Mouse (Mus musculus) hindbrain, embryonic 14.5 days (tissue): Measurements from ENCODE around the gene March10. TPM values are rescaled to one million over a fixed set of nuclear protein-coding genes. Genes with fewer than 3 reads are reported as not detected.

Experiments used
- ATAC-seq: fragments of 200-750 bp; cut with Nextera tagmentation; 2 replicates; pipeline ENCODE4 v1.8.0; 2017; ENCODE audit warnings: moderate number of reproducible peaks, mild to moderate bottlenecking, moderate TSS enrichment, moderate library complexity; ENCODE audit not compliant: low FRiP score
- DNase-seq: peaks from one replicate; pipeline ENCODE4 v3.0.0-alpha.2; 2015; ENCODE audit warnings: low spot score
- H3K27ac ChIP-seq: fragments of 300-500 bp; sonication (generic); 2 replicates; pipeline ENCODE4 v1.5.1; 2014; ENCODE audit warnings: mild to moderate bottlenecking, moderate library complexity
- H3K27me3 ChIP-seq: fragments of 300-500 bp; sonication (generic); 2 replicates; pipeline ENCODE4 v1.6.1; 2014; ENCODE audit warnings: mild to moderate bottlenecking, low read length, mixed read lengths; ENCODE audit not compliant: control insufficient read depth, insufficient read depth
- H3K36me3 ChIP-seq: fragments of 300-500 bp; sonication (generic); replicated peaks from 2 replicates; pipeline ENCODE4 v1.6.1; 2014; ENCODE audit not compliant: control insufficient read depth, insufficient read depth
- H3K4me1 ChIP-seq: fragments of 300-500 bp; sonication (generic); replicated peaks from 2 replicates; pipeline ENCODE4 v1.6.1; 2014; ENCODE audit warnings: antibody characterized with exemption, low read length, mixed read lengths; ENCODE audit not compliant: control insufficient read depth, insufficient read depth
- H3K4me2 ChIP-seq: fragments of 300-500 bp; sonication (generic); replicated peaks from 2 replicates; pipeline ENCODE4 v1.6.1; 2014; ENCODE audit warnings: mild to moderate bottlenecking, moderate library complexity
- H3K4me3 ChIP-seq: fragments of 300-500 bp; sonication (generic); replicated peaks from 2 replicates; pipeline ENCODE4 v1.5.1; 2014; ENCODE audit warnings: mild to moderate bottlenecking, low read length
- H3K9ac ChIP-seq: fragments of 300-500 bp; sonication (generic); 2 replicates; pipeline ENCODE4 v1.6.1; 2014
- H3K9me3 ChIP-seq: fragments of 300-500 bp; sonication (generic); 2 replicates; pipeline ENCODE4 v1.6.1; 2016; ENCODE audit warnings: low read length; ENCODE audit not compliant: control insufficient read depth
- WGBS: fragments of 180-500 bp; shearing (Covaris S2); extraction: QIAGEN DNeasy Blood & Tissue Kit; methylation state at CpG from one replicate; pipeline ENCODE4 v1.1.7; 2014; 5-methylcytosine and 5-hydroxymethylcytosine counted together
- polyA plus RNA-seq: library from polyadenylated mRNA; unstranded; fragments of >200 nt; fragmentation: Nextera tagmentation; extraction: Ambion mirVana; gene quantifications from 2 replicates; pipeline ENCODE4 v1.2.1, GENCODE M21; 2014

March10 gene
- polyA plus RNA-seq = 0.41 and 0.60 TPM in 2 replicates

- Histone ChIP-seq H3K27ac (peak within 1 kb of the TSS; percentile 82), H3K27me3 (no peaks in the 10 kb centered on the region), H3K4me1 (peaks cover 17% of the 10 kb centered on the region), H3K9ac (peak within 1 kb of the TSS; percentile 60), H3K4me3 (peak within 1 kb of the TSS; percentile 37), H3K36me3 (no peaks in the 10 kb centered on the region), H3K9me3 (no peaks in the 10 kb centered on the region), H3K4me2 (peak within 1 kb of the TSS; percentile 68)
- WGBS = under 1% methylated on average over 35 of the region's 35 CpGs
- peak; percentile 86 for ATAC-seq
- DNase-seq = peak; percentile 75
These were observed at the start of gene March10 for GRCm38 (mm10) chr11:105456497-105456907. TSS of gene March10 (minus strand) at chr11:105456735.

GRCm38 (mm10) chr11:105506322-105506721, 49.8 kb upstream of the March10 start:
- Histone ChIP-seq H3K4me3 (no peak overlapping the region), H3K9me3 (no peaks in the 10 kb centered on the region), H3K9ac (no peak overlapping the region), H3K27ac (no peak overlapping the region), H3K4me2 (no peak overlapping the region), H3K27me3 (no peaks in the 10 kb centered on the region), H3K36me3 (no peaks in the 10 kb centered on the region), H3K4me1 (peaks cover 36% of the 10 kb centered on the region)
- WGBS = 74% methylated on average over 11 of the region's 11 CpGs
- ATAC-seq (no peak), DNase-seq (no peak)

- Histone ChIP-seq H3K27me3 (no peaks in the 10 kb centered on the region), H3K36me3 (no peaks in the 10 kb centered on the region), H3K4me2 (no peak overlapping the region), H3K27ac (no peak overlapping the region), H3K4me1 (peaks cover 36% of the 10 kb centered on the region), H3K9ac (no peak overlapping the region), H3K9me3 (no peaks in the 10 kb centered on the region), H3K4me3 (no peak overlapping the region)
- ATAC-seq (no peak), DNase-seq (no peak)
- 70% methylated on average over 3 of the region's 3 CpGs for WGBS
These were observed 48.5 kb upstream of the March10 start for GRCm38 (mm10) chr11:105505038-105505437.

GRCm38 (mm10) chr11:105502311-105502710, 45.8 kb upstream of the March10 start:
- H3K36me3 ChIP-seq = no peaks in the 10 kb centered on the region
- DNase-seq (no peak), ATAC-seq (no peak)
- no peak overlapping the region for H3K9ac ChIP-seq
- peaks cover 16% of the 10 kb centered on the region for H3K4me1 ChIP-seq
- H3K27me3 ChIP-seq = no peaks in the 10 kb centered on the region
- H3K9me3 ChIP-seq = no peaks in the 10 kb centered on the region
- 90% methylated on average over 4 of the region's 4 CpGs for WGBS
- no peak overlapping the region for H3K4me2 ChIP-seq
- H3K27ac ChIP-seq = no peak overlapping the region
- H3K4me3 ChIP-seq = no peak overlapping the region

- ATAC-seq (no peak), DNase-seq (no peak)
- Histone ChIP-seq H3K9me3 (no peaks in the 10 kb centered on the region), H3K9ac (no peak overlapping the region), H3K4me1 (no peaks in the 10 kb centered on the region), H3K4me2 (no peak overlapping the region), H3K4me3 (no peak overlapping the region), H3K36me3 (no peaks in the 10 kb centered on the region), H3K27me3 (no peaks in the 10 kb centered on the region), H3K27ac (no peak overlapping the region)
- WGBS = 80% methylated on average over 6 of the region's 6 CpGs
These were observed 41.0 kb upstream of the March10 start for GRCm38 (mm10) chr11:105497505-105497904.

- WGBS = 69% methylated on average over 7 of the region's 7 CpGs
- Histone ChIP-seq H3K9me3 (no peaks in the 10 kb centered on the region), H3K36me3 (no peaks in the 10 kb centered on the region), H3K27ac (no peak overlapping the region), H3K9ac (no peak overlapping the region), H3K4me3 (no peak overlapping the region), H3K4me1 (no peaks in the 10 kb centered on the region), H3K27me3 (no peaks in the 10 kb centered on the region), H3K4me2 (no peak overlapping the region)
- no peak for DNase-seq
- no peak for ATAC-seq
These were observed 40.1 kb upstream of the March10 start for GRCm38 (mm10) chr11:105496665-105497064.

- Histone ChIP-seq H3K9me3 (no peaks in the 10 kb centered on the region), H3K4me3 (no peak overlapping the region), H3K4me2 (no peak overlapping the region), H3K4me1 (no peaks in the 10 kb centered on the region), H3K9ac (no peak overlapping the region), H3K36me3 (no peaks in the 10 kb centered on the region), H3K27me3 (no peaks in the 10 kb centered on the region), H3K27ac (no peak overlapping the region)
- 68% methylated on average over 18 of the region's 18 CpGs for WGBS
- ATAC-seq (no peak), DNase-seq (no peak)
These were observed 39.2 kb upstream of the March10 start for GRCm38 (mm10) chr11:105495591-105496270.

GRCm38 (mm10) chr11:105494786-105495369, 38.3 kb upstream of the March10 start:
- Histone ChIP-seq H3K9me3 (no peaks in the 10 kb centered on the region), H3K4me3 (no peak overlapping the region), H3K4me2 (no peak overlapping the region), H3K36me3 (no peaks in the 10 kb centered on the region), H3K27me3 (no peaks in the 10 kb centered on the region), H3K4me1 (no peaks in the 10 kb centered on the region), H3K27ac (no peak overlapping the region), H3K9ac (no peak overlapping the region)
- WGBS = 87% methylated on average over 6 of the region's 6 CpGs
- no peak for DNase-seq
- no peak for ATAC-seq

GRCm38 (mm10) chr11:105492392-105492791, 35.9 kb upstream of the March10 start:
- 91% methylated on average over 4 of the region's 4 CpGs for WGBS
- DNase-seq (no peak), ATAC-seq (no peak)
- 0 out of 2 replicates have a peak, but pooled peaks cover 3% of the 10 kb centered on the region for H3K4me1 ChIP-seq
- no peaks in the 10 kb centered on the region for H3K36me3 ChIP-seq
- H3K4me2 ChIP-seq = no peak overlapping the region
- H3K9me3 ChIP-seq = no peaks in the 10 kb centered on the region
- H3K4me3 ChIP-seq = no peak overlapping the region
- H3K27me3 ChIP-seq = no peaks in the 10 kb centered on the region
- no peak overlapping the region for H3K9ac ChIP-seq
- H3K27ac ChIP-seq = no peak overlapping the region
